Mouse (Mus musculus): Measurements from ENCODE around the gene Olfr71.

- TF ChIP-seq CTCF (IDR thresholded peaks at IDR 0.05; ENCODE audit: low read depth) (no peak), EP300 (IDR thresholded peaks at IDR 0.05; ENCODE audit: low read depth) (no peak)
Observed at GRCm38 (mm10) chr4:43673703-43674102, 36.4 kb downstream of the Olfr71 start.

All from heart, postnatal 0 days (tissue).